Comparison of ENCODE assay signal across 9 mouse cellular contexts in genomic region chr7:107215723-107216122, GRCm38 (mm10). TPM values are rescaled to one million over a fixed set of nuclear protein-coding genes. Genes with fewer than 3 reads are reported as not detected.
DNase-seq lines count a peak whose midpoint lies in the region; ATAC-seq and TF ChIP-seq lines count a peak whose summit lies in the region.
"Had no signal": no experiment of that assay in that cellular context is flagged by ENCODE, and none has a peak within 500 bp of the region (broad histone marks: within the 10 kb centered on the region; RNA-seq: fewer than 3 reads in every experiment).

No protein-coding gene starts in this region.

- TF ChIP-seq CTCF in left cerebral cortex, adult 2 months (IDR thresholded peaks at IDR 0.05), result peak; percentile 68

- H3K27ac ChIP-seq in left cerebral cortex, adult 2 months, result no peak overlapping the region
- no peak overlapping the region for H3K27ac ChIP-seq in hindbrain, embryonic 14.5 days
- H3K27ac ChIP-seq in midbrain, embryonic 13.5 days, result no peak overlapping the region
- H3K27ac ChIP-seq: heart, embryonic 15.5 days had no signal

- no peak overlapping the region for H3K4me3 ChIP-seq in left cerebral cortex, adult 2 months
- H3K4me3 ChIP-seq in hindbrain, embryonic 14.5 days (replicated peaks; ENCODE audit: low read length), result no peak overlapping the region
- H3K4me3 ChIP-seq in midbrain, embryonic 13.5 days (replicated peaks), result no peak overlapping the region
- H3K4me3 ChIP-seq: heart, embryonic 15.5 days had no signal

- no peaks in the 10 kb centered on the region for H3K4me1 ChIP-seq in hindbrain, embryonic 14.5 days (replicated peaks; ENCODE audit: control insufficient read depth, insufficient read depth, low read length)
- no peaks in the 10 kb centered on the region for H3K4me1 ChIP-seq in midbrain, embryonic 13.5 days (replicated peaks)
- H3K4me1 ChIP-seq: heart, embryonic 15.5 days had no signal

- intact Hi-C loops in left cerebral cortex, adult 2 months (cut with DNase I), result loop anchor here (5.0 to 10.0 kb wide), 3 partner anchors 312 to 572 kb away; no protein-coding TSS in a partner anchor

- H3K36me3 ChIP-seq in hindbrain, embryonic 14.5 days (replicated peaks; ENCODE audit: control insufficient read depth, insufficient read depth), result no peaks in the 10 kb centered on the region
- no peaks in the 10 kb centered on the region for H3K36me3 ChIP-seq in midbrain, embryonic 13.5 days
- H3K36me3 ChIP-seq: heart, embryonic 15.5 days had no signal

- no peak for DNase-seq in left cerebral cortex, adult 2 months (ENCODE audit: extremely low spot score in 1 of 2, low spot score in 2 of 2)
- DNase-seq in left cerebral cortex, adult 11 months (ENCODE audit: low spot score), result no peak
- peak; percentile 47 to 51 for DNase-seq in cerebellum, adult 18-20 months
- DNase-seq in hindbrain, embryonic 14.5 days (ENCODE audit: low spot score), result peak; percentile 65
- DNase-seq in layer of hippocampus, postnatal 10 days (ENCODE audit: low spot score in 2 of 2), result no peak
- no peak for DNase-seq in spleen, adult 12 weeks (ENCODE audit: low spot score)
- DNase-seq in urinary bladder, postnatal 10 days (ENCODE audit: low spot score), result no peak

- no peak overlapping the region for H3K9ac ChIP-seq in hindbrain, embryonic 14.5 days
- H3K9ac ChIP-seq in midbrain, embryonic 13.5 days (replicated peaks), result no peak overlapping the region
- H3K9ac ChIP-seq: heart, embryonic 15.5 days had no signal

- ATAC-seq in hindbrain, embryonic 14.5 days (ENCODE audit: low FRiP score), result peak; percentile 74; the same call in 1 of the 2 replicates
- ATAC-seq in midbrain, embryonic 13.5 days, result peak; percentile 78; the same call in 1 of the 2 replicates

- no peaks in the 10 kb centered on the region for H3K9me3 ChIP-seq in hindbrain, embryonic 14.5 days (ENCODE audit: control insufficient read depth, low read length)
- H3K9me3 ChIP-seq in midbrain, embryonic 13.5 days, result no peaks in the 10 kb centered on the region
- H3K9me3 ChIP-seq: heart, embryonic 15.5 days had no signal

- H3K4me2 ChIP-seq in hindbrain, embryonic 14.5 days (replicated peaks), result no peak overlapping the region
- no peak overlapping the region for H3K4me2 ChIP-seq in midbrain, embryonic 13.5 days (replicated peaks)
- H3K4me2 ChIP-seq: heart, embryonic 15.5 days had no signal

- H3K27me3 ChIP-seq in hindbrain, embryonic 14.5 days (ENCODE audit: control insufficient read depth, insufficient read depth, low read length), result peaks cover 16% of the 10 kb centered on the region
- H3K27me3 ChIP-seq in midbrain, embryonic 13.5 days, result peaks cover 11% of the 10 kb centered on the region

RNA-seq across cellular contexts. Expression of gene Rbmxl2, which starts 6.5 kb away (rescaled TPM):
- total RNA-seq in left cerebral cortex, adult 2 months (2021), result not detected
- polyA plus RNA-seq in hindbrain, embryonic 14.5 days (2014; fragmentation: Nextera tagmentation; extraction: Ambion mirVana), result not detected in 2 replicates
- polyA plus RNA-seq in midbrain, embryonic 13.5 days (2015; fragmentation: Nextera tagmentation; extraction: Ambion mirVana), result not detected in 2 replicates
- total RNA-seq in layer of hippocampus, postnatal 10 days (2021), result not detected
- polyA plus RNA-seq: heart, embryonic 15.5 days had no signal

RNA-seq across cellular contexts. Expression of gene Nlrp14, which starts 48.9 kb away (rescaled TPM):
- not detected for total RNA-seq in left cerebral cortex, adult 2 months (2021)
- not detected in 2 replicates for polyA plus RNA-seq in hindbrain, embryonic 14.5 days (2014; fragmentation: Nextera tagmentation; extraction: Ambion mirVana)
- not detected in 2 replicates for polyA plus RNA-seq in midbrain, embryonic 13.5 days (2015; fragmentation: Nextera tagmentation; extraction: Ambion mirVana)
- not detected for total RNA-seq in layer of hippocampus, postnatal 10 days (2021)
- polyA plus RNA-seq: heart, embryonic 15.5 days had no signal

Comparison
In these comparisons a context has a peak if more than half of its experiments do, and no peak if none do; other contexts are left out.
1. DNase-seq: peak in cerebellum, adult 18-20 months (2 of 2) and hindbrain, embryonic 14.5 days (single experiment); none in left cerebral cortex, adult 2 months (0 of 2), left cerebral cortex, adult 11 months (single experiment), layer of hippocampus, postnatal 10 days (0 of 2), spleen, adult 12 weeks (single experiment) and urinary bladder, postnatal 10 days (single experiment).